Mouse (Mus musculus) hindbrain, embryonic 16.5 days (tissue): Measurements from ENCODE around the gene Noxo1. TPM values are rescaled to one million over a fixed set of nuclear protein-coding genes. Genes with fewer than 3 reads are reported as not detected.
A peak's percentile ranks its signal among the peaks of the same experiment; 100 is the strongest.
"Not testable (repeated sequence)": the region's sequence is repeated elsewhere in the genome, so short reads cannot be mapped to it uniquely, and the experiment has no call there.

Experiments used
- ATAC-seq: fragments of 200-750 bp; cut with Nextera tagmentation; 2 replicates; pipeline ENCODE4 v1.8.0; 2017; ENCODE audit warnings: moderate TSS enrichment, moderate library complexity
- H3K27ac ChIP-seq: fragments of 300-500 bp; sonication (generic); 2 replicates; pipeline ENCODE4 v1.5.1; 2014; ENCODE audit warnings: low read depth, mild to moderate bottlenecking, control low read depth, low read length, moderate library complexity
- H3K27me3 ChIP-seq: fragments of 300-500 bp; sonication (generic); replicated peaks from 2 replicates; pipeline ENCODE4 v1.6.1; 2014; ENCODE audit warnings: low read length; ENCODE audit not compliant: control insufficient read depth, insufficient read depth
- H3K36me3 ChIP-seq: fragments of 300-500 bp; sonication (generic); 2 replicates; pipeline ENCODE4 v1.6.1; 2014; ENCODE audit warnings: mild to moderate bottlenecking, low read length, moderate library complexity, mixed read lengths; ENCODE audit not compliant: control insufficient read depth, insufficient read depth
- H3K4me1 ChIP-seq: fragments of 300-500 bp; sonication (generic); 2 replicates; pipeline ENCODE4 v1.6.1; 2014; ENCODE audit warnings: low read depth, low read length; ENCODE audit not compliant: control insufficient read depth, insufficient read depth
- H3K4me2 ChIP-seq: fragments of 300-500 bp; sonication (generic); 2 replicates; pipeline ENCODE4 v1.6.1; 2014; ENCODE audit warnings: mild to moderate bottlenecking, low read length, control low read depth, moderate library complexity
- H3K4me3 ChIP-seq: fragments of 300-500 bp; sonication (generic); 2 replicates; pipeline ENCODE4 v1.5.1; 2014; ENCODE audit warnings: mild to moderate bottlenecking, low read length, control low read depth, moderate library complexity
- H3K9ac ChIP-seq: fragments of 300-500 bp; sonication (generic); 2 replicates; pipeline ENCODE4 v1.6.1; 2014; ENCODE audit warnings: low read depth, mild to moderate bottlenecking, control low read depth, low read length, moderate library complexity
- H3K9me3 ChIP-seq: fragments of 300-500 bp; sonication (generic); 2 replicates; pipeline ENCODE4 v1.6.1; 2014; ENCODE audit warnings: mild to moderate bottlenecking, low read length, moderate library complexity; ENCODE audit not compliant: control insufficient read depth
- WGBS: fragments of 180-500 bp; shearing (Covaris S2); extraction: QIAGEN DNeasy Blood & Tissue Kit; methylation state at CpG from one replicate; pipeline ENCODE4 v1.1.7; 2014; 5-methylcytosine and 5-hydroxymethylcytosine counted together
- polyA plus RNA-seq: library from polyadenylated mRNA; unstranded; fragments of >200 nt; fragmentation: Nextera tagmentation; extraction: Ambion mirVana; gene quantifications from 2 replicates; pipeline ENCODE4 v1.2.1, GENCODE M21; 2015

Noxo1 gene
- polyA plus RNA-seq, 1 experiment from 2014 or later = 2.3 TPM

GRCm38 (mm10) chr17:24720616-24721015 is 24.6 kb downstream of the Noxo1 start:
- Histone ChIP-seq H3K9ac (peak overlapping the region; percentile 76), H3K4me2 (peak overlapping the region; percentile 89), H3K4me1 (peaks cover 30% of the 10 kb centered on the region), H3K4me3 (peak overlapping the region; percentile 89), H3K36me3 (peaks cover 16% of the 10 kb centered on the region)
- under 1% methylated on average over 9 of the region's 11 CpGs for WGBS
- not testable (repeated sequence) for H3K9me3 ChIP-seq, H3K27me3 ChIP-seq, H3K27ac ChIP-seq, ATAC-seq

GRCm38 (mm10) chr17:24721383-24721955 is 25.4 kb downstream of the Noxo1 start:
- not testable (repeated sequence) for H3K9me3 ChIP-seq, ATAC-seq, H3K27ac ChIP-seq, H3K27me3 ChIP-seq
- Histone ChIP-seq H3K4me2 (peak overlapping the region; percentile 89), H3K9ac (peak overlapping the region; percentile 15; the same call in 1 of the 2 replicates), H3K36me3 (peaks cover 11% of the 10 kb centered on the region), H3K4me1 (peaks cover 30% of the 10 kb centered on the region), H3K4me3 (peak overlapping the region; percentile 23)
- WGBS = 75% methylated on average over 7 of the region's 7 CpGs

GRCm38 (mm10) chr17:24722220-24722924 is 26.3 kb downstream of the Noxo1 start:
- Histone ChIP-seq H3K4me2 (no peak overlapping the region; the same call in 1 of the 2 replicates), H3K4me3 (no peak overlapping the region), H3K27ac (no peak overlapping the region), H3K9ac (peak overlapping the region; percentile 16; the same call in 1 of the 2 replicates), H3K36me3 (peaks cover 11% of the 10 kb centered on the region), H3K9me3 (no peaks in the 10 kb centered on the region), H3K4me1 (peaks cover 30% of the 10 kb centered on the region), H3K27me3 (no peaks in the 10 kb centered on the region)
- no peak for ATAC-seq
- 39% methylated on average over 13 of the region's 13 CpGs for WGBS

- peak overlapping the region; percentile 88 for H3K4me2 ChIP-seq
- H3K36me3 ChIP-seq = peaks cover 9% of the 10 kb centered on the region
- H3K4me1 ChIP-seq = peaks cover 30% of the 10 kb centered on the region
- peak overlapping the region; percentile 79 for H3K27ac ChIP-seq
- WGBS = 5% methylated on average over 12 of the region's 12 CpGs
- H3K27me3 ChIP-seq = no peaks in the 10 kb centered on the region
- peak overlapping the region; percentile 82 for H3K4me3 ChIP-seq
- ATAC-seq = no peak
- no peaks in the 10 kb centered on the region for H3K9me3 ChIP-seq
- peak overlapping the region; percentile 90 for H3K9ac ChIP-seq
These were observed 27.3 kb downstream of the Noxo1 start for GRCm38 (mm10) chr17:24723122-24723880.

- under 1% methylated on average over 15 of the region's 15 CpGs for WGBS
- Histone ChIP-seq H3K27ac (peak overlapping the region; percentile 79), H3K36me3 (peaks cover 9% of the 10 kb centered on the region), H3K9ac (peak overlapping the region; percentile 90), H3K9me3 (no peaks in the 10 kb centered on the region), H3K4me1 (peaks cover 28% of the 10 kb centered on the region), H3K4me3 (peak overlapping the region; percentile 82), H3K27me3 (no peaks in the 10 kb centered on the region), H3K4me2 (peak overlapping the region; percentile 88)
- no peak for ATAC-seq
These were observed 27.8 kb downstream of the Noxo1 start for GRCm38 (mm10) chr17:24723881-24724180.

- peak within 1 kb of the TSS; percentile 90 for H3K9ac ChIP-seq
- peak within 1 kb of the TSS; percentile 79 for H3K27ac ChIP-seq
- H3K36me3 ChIP-seq = peaks cover 9% of the 10 kb centered on the region
- WGBS = under 1% methylated on average over 24 of the region's 30 CpGs
- H3K9me3 ChIP-seq = no peaks in the 10 kb centered on the region
- H3K27me3 ChIP-seq = no peaks in the 10 kb centered on the region
- peak within 1 kb of the TSS; percentile 82 for H3K4me3 ChIP-seq
- H3K4me2 ChIP-seq = peak within 1 kb of the TSS; percentile 88
- H3K4me1 ChIP-seq = peaks cover 25% of the 10 kb centered on the region
- ATAC-seq = peak; percentile 72
These were observed 28.1 kb downstream of the Noxo1 start, which contains the start of gene Ndufb10 for GRCm38 (mm10) chr17:24724184-24724583. TSS of gene Ndufb10 (minus strand) at chr17:24724478.

- H3K4me2 ChIP-seq = no peak overlapping the region
- H3K36me3 ChIP-seq = peaks cover 9% of the 10 kb centered on the region
- peaks cover 23% of the 10 kb centered on the region for H3K4me1 ChIP-seq
- no peaks in the 10 kb centered on the region for H3K9me3 ChIP-seq
- no peaks in the 10 kb centered on the region for H3K27me3 ChIP-seq
- ATAC-seq = no peak
- no peak overlapping the region for H3K9ac ChIP-seq
- no peak overlapping the region for H3K4me3 ChIP-seq
- H3K27ac ChIP-seq = no peak overlapping the region
- 65% methylated on average over 3 of the region's 3 CpGs for WGBS
These were observed 29.8 kb downstream of the Noxo1 start for GRCm38 (mm10) chr17:24725637-24726390.

- Histone ChIP-seq H3K9ac (no peak within 1 kb of the TSS), H3K9me3 (no peaks in the 10 kb centered on the region), H3K4me2 (no peak within 1 kb of the TSS), H3K36me3 (no peaks in the 10 kb centered on the region), H3K4me3 (no peak within 1 kb of the TSS), H3K27me3 (no peaks in the 10 kb centered on the region), H3K27ac (no peak within 1 kb of the TSS), H3K4me1 (peaks cover 9% of the 10 kb centered on the region)
- WGBS = 81% methylated on average over 2 of the region's 2 CpGs
- ATAC-seq = no peak
These were observed 31.6 kb downstream of the Noxo1 start, which contains the start of gene Rpl3l for GRCm38 (mm10) chr17:24727618-24728017. TSS of gene Rpl3l (plus strand) at chr17:24727820.
